25 mouse cellular contexts compared by ENCODE assay signal in the genomic region with DNA sequence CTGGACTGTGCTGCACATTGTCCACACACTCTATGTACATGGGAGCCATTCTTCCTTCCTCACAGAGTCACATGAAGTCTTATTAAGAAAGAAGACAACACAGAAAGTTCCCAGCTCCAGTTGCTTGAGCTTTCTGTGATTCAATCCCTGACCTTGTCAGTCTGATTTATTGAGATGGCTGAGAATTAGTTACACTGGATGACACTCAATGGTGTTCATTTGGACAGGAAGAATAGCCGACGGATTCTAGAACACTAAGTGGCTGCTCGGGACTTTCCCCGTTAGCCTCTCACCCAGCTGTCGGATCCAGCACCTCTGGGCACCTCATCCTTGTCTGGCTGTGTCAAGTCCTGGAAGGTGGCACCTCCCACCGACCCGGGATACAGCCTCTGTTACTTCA.
DNase-seq lines count a peak whose midpoint lies in the region; ATAC-seq lines count a peak whose summit lies in the region.
"Had no signal": no experiment of that assay in that cellular context is flagged by ENCODE, and none has a peak within 500 bp of the region (broad histone marks: within the 10 kb centered on the region; RNA-seq: fewer than 3 reads in every experiment).

No protein-coding gene starts in this region.

- no peak for ATAC-seq in hindbrain, embryonic 11.5 days (ENCODE audit: low FRiP score)
- ATAC-seq: forebrain, embryonic 15.5 days; inflammation-experienced regulatory T-cells, adult 6 months had no signal

- H3K4me1 ChIP-seq in hindbrain, embryonic 11.5 days (replicated peaks; ENCODE audit: control insufficient read depth, insufficient read depth, low read length) = no peaks in the 10 kb centered on the region
- H3K4me1 ChIP-seq: embryonic facial prominence, embryonic 13.5 days; forebrain, embryonic 10.5 days; forebrain, embryonic 15.5 days; heart, embryonic 13.5 days; hindbrain, embryonic 15.5 days; midbrain, embryonic 12.5 days; neural tube, embryonic 13.5 days had no signal

- H3K27me3 ChIP-seq in hindbrain, embryonic 11.5 days (ENCODE audit: control insufficient read depth, insufficient read depth, low read length) = no peaks in the 10 kb centered on the region
- H3K27me3 ChIP-seq: embryonic facial prominence, embryonic 13.5 days; forebrain, embryonic 15.5 days; heart, embryonic 13.5 days; hindbrain, embryonic 15.5 days; midbrain, embryonic 12.5 days; neural tube, embryonic 13.5 days had no signal

- no peak overlapping the region for H3K4me2 ChIP-seq in hindbrain, embryonic 11.5 days (replicated peaks; ENCODE audit: low read depth, low read length)
- H3K4me2 ChIP-seq: embryonic facial prominence, embryonic 13.5 days; forebrain, embryonic 15.5 days; heart, embryonic 13.5 days; hindbrain, embryonic 15.5 days; midbrain, embryonic 12.5 days; neural tube, embryonic 13.5 days had no signal

- peak; percentile 9 for DNase-seq in adrenal gland, adult 8-10 months
- DNase-seq in adrenal gland, postnatal 25 days = no peak
- DNase-seq in kidney, adult 9 months = peak; percentile 17
- no peak for DNase-seq in kidney, adult 18-20 months
- peak; percentile 34 for DNase-seq in kidney, postnatal 10 days
- DNase-seq in mesoderm, embryonic 11.5 days (ENCODE audit: low read depth, low spot score) = peak; percentile 55
- no peak for DNase-seq in hindbrain, embryonic 11.5 days (ENCODE audit: low spot score)
- no peak for DNase-seq in c-Kit-positive CD71-positive TER-119-positive erythroid progenitor cells, embryonic 14.5 days (ENCODE audit: low spot score)
- DNase-seq: cerebellum, adult 18-20 months; cerebellum, postnatal 14 days; heart, postnatal 10 days; liver; lung, adult 2 months; spleen, adult 18-20 months; thymus, postnatal 14 days had no signal

- no peak overlapping the region for H3K9ac ChIP-seq in hindbrain, embryonic 11.5 days (ENCODE audit: low read depth, low read length)
- H3K9ac ChIP-seq: embryonic facial prominence, embryonic 13.5 days; forebrain, embryonic 15.5 days; heart, embryonic 13.5 days; hindbrain, embryonic 15.5 days; liver, embryonic 14.5 days; midbrain, embryonic 12.5 days; neural tube, embryonic 13.5 days had no signal

- H3K27ac ChIP-seq in hindbrain, embryonic 11.5 days (ENCODE audit: low read depth, low read length) = no peak overlapping the region
- H3K27ac ChIP-seq: embryonic facial prominence, embryonic 13.5 days; forebrain, embryonic 10.5 days; forebrain, embryonic 15.5 days; heart, embryonic 13.5 days; hindbrain, embryonic 15.5 days; liver, embryonic 14.5 days; midbrain, embryonic 12.5 days; neural tube, embryonic 13.5 days had no signal

- H3K4me3 ChIP-seq in hindbrain, embryonic 11.5 days (ENCODE audit: low read depth, low read length) = no peak overlapping the region
- H3K4me3 ChIP-seq: embryonic facial prominence, embryonic 13.5 days; forebrain, embryonic 10.5 days; forebrain, embryonic 15.5 days; heart, embryonic 13.5 days; hindbrain, embryonic 15.5 days; midbrain, embryonic 12.5 days; myocyte; neural tube, embryonic 13.5 days had no signal

- WGBS in hindbrain, embryonic 11.5 days = 63% methylated on average over 7 of the region's 7 CpGs

- H3K36me3 ChIP-seq in hindbrain, embryonic 11.5 days (ENCODE audit: control insufficient read depth, insufficient read depth, low read length) = no peaks in the 10 kb centered on the region
- H3K36me3 ChIP-seq: embryonic facial prominence, embryonic 13.5 days; forebrain, embryonic 10.5 days; forebrain, embryonic 15.5 days; heart, embryonic 13.5 days; hindbrain, embryonic 15.5 days; midbrain, embryonic 12.5 days; neural tube, embryonic 13.5 days had no signal

- no peaks in the 10 kb centered on the region for H3K9me3 ChIP-seq in hindbrain, embryonic 11.5 days (ENCODE audit: control insufficient read depth, low read length)
- H3K9me3 ChIP-seq: embryonic facial prominence, embryonic 13.5 days; forebrain, embryonic 15.5 days; hindbrain, embryonic 15.5 days; midbrain, embryonic 12.5 days; neural tube, embryonic 13.5 days had no signal

Comparison
In these comparisons a context has a peak if more than half of its experiments do, and no peak if none do; other contexts are left out.
1. DNase-seq: peak in adrenal gland, adult 8-10 months (single experiment), kidney, adult 9 months (single experiment), kidney, postnatal 10 days (single experiment) and mesoderm, embryonic 11.5 days (single experiment); none in adrenal gland, postnatal 25 days (single experiment), kidney, adult 18-20 months (single experiment), hindbrain, embryonic 11.5 days (single experiment) and c-Kit-positive CD71-positive TER-119-positive erythroid progenitor cells, embryonic 14.5 days (single experiment).